Mouse (Mus musculus) heart, adult 2 months (tissue): Measurements from ENCODE around the gene Lhpp.

ENCODE experiments used
- CTCF ChIP-seq: fragments of 200-600 bp; IDR thresholded peaks from 2 replicates; pipeline ENCODE4 v1.8.1; 2022; ENCODE audit warnings: antibody characterized with exemption, mild to moderate bottlenecking, moderate library complexity
- EP300 ChIP-seq: fragments of 200-500 bp; IDR thresholded peaks from 2 replicates; pipeline ENCODE4 v1.6.1; 2011; ENCODE audit warnings: low read depth, low read length, control low read depth; ENCODE audit not compliant: insufficient read depth

DNA sequence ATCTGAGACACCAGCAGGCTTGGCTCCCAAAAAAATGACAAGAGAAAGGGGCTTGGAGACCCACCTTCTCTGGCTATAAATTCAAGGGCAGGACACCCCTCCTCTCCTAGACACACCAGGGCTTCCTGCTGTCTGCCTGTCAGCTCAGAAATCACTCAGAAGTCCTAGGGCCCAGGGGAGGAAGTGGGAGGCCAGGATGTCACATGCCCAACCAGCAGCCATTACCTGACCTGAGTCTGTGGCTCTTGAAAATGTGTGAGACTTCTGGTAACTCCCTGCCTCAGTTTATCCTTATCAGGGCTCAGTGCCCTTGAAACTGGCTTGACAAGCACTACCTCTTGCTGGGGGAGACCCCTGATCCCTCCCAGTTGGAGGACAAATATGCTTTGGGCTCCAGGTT lies 89.2 kb downstream of the Lhpp start:
- TF ChIP-seq EP300 (no peak), CTCF (no peak)
